Mouse (Mus musculus) adrenal gland, postnatal 25 days (tissue): ENCODE data around the gene Ank3. TPM values are rescaled to one million over a fixed set of nuclear protein-coding genes. Genes with fewer than 3 reads are reported as not detected.

Experiments used
- DNase-seq: peaks from one replicate; pipeline ENCODE4 v3.0.0; 2021; ENCODE audit warnings: mixed read lengths
- total RNA-seq: library from RNA; stranded (reverse); gene quantifications from 2 replicates; pipeline ENCODE4 v1.2.3, GENCODE M21; 2021

The Ank3 gene
- total RNA-seq, 1 experiment from 2014 or later: 18.2 TPM

GRCm38 (mm10) chr10:69937291-69937921, 538.8 kb downstream of the Ank3 start:
- DNase-seq: no peak

DNA sequence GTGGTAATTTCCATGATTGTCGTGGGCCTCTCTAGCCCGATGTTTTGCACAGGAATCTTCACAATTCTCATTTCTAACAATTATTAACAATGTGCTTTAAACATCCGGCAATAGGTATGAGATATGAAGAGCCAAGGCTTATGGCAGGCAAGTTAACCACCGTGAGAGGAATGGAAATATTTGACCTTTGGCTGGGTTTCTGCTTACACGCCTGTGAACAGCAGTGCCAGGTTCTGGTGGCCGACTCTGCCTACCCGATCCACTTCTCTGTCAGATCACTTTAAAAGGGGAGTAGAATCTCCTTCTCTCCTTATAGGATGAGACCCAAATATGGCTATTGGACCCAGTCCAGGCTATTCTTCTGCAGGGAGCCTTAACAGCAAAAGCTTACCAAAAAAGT, 540.6 kb downstream of the Ank3 start:
- no peak for DNase-seq

- no peak for DNase-seq
These were observed 541.4 kb downstream of the Ank3 start for GRCm38 (mm10) chr10:69939966-69940365.

DNA sequence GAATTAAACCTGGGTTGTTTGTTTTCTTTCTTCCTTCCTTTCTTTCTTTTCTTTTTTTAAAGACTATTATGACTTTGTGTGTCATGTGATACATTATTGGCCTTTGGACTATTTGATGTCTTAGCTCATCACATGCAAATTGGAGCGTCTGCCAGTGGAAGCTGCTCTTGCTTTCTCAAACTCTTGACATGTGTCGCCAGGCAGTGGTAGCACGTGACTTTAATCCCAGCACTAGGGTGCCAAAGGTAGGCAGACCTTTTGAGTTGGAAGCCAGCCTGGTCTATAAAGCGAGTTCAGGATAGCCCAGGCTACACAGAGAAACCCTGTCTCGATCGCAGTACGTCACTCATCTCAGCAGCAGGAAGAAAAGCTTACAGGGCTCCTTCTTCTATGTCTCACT, 542.4 kb downstream of the Ank3 start:
- no peak for DNase-seq

DNA sequence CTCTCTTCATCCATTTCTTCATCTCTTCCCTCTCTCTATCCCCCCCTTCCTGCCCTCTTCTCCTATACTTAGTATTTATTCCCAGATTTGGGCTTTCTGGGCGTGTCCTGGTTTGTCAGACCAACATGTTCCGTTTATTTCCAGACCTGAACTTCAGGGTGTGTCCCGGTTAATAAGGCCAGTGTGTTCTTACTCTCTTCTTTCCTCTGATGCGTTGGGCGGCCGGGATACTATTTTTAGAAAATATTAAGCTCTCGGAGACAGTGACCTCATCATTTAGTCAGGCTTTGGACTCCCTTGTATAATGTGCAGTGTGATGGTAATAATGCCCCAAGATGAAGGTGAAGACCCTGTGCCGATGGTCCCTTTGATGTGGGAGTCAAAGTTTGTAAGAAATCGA, 546.3 kb downstream of the Ank3 start:
- DNase-seq: no peak

GRCm38 (mm10) chr10:69945870-69946269, 547.3 kb downstream of the Ank3 start:
- no peak for DNase-seq

DNA sequence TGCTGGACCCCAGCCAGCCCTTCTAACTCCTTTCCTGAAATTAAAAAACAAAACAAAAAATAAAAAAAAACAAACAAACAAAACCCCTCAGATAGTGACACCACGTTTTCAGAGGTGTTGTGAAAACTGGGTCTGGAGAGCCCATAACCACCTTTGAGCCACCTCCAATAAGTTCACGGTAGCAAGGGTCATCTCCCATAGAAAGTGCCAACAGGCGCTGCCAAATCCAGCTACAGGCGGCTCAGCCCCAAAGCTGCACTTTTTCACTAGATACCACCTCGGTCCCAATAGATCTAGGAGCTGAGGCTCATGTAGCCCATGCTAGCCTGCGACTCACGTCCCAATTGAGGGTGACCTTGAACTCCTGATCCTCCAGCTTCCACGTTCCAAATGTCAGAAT, 547.7 kb downstream of the Ank3 start:
- DNase-seq: no peak

DNA sequence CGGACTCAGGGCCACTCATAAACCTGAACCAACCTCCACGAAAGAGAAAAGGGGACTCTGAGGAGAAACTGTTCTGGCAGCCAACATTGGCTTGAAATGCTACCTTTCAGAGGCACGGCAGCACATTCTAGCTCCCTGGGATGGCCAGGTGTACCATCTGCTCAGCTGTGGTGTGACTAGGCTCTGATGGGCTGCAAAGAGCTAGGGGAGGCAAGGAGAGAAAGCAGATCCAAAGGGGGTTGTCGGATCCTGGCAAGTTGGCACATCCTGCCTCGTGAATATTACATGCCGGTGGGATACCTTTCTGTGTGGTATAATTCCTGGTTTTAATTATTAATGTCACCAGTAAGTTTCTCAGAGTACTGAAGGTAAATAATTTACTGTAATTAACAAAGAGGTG, 548.5 kb downstream of the Ank3 start:
- DNase-seq: no peak

DNA sequence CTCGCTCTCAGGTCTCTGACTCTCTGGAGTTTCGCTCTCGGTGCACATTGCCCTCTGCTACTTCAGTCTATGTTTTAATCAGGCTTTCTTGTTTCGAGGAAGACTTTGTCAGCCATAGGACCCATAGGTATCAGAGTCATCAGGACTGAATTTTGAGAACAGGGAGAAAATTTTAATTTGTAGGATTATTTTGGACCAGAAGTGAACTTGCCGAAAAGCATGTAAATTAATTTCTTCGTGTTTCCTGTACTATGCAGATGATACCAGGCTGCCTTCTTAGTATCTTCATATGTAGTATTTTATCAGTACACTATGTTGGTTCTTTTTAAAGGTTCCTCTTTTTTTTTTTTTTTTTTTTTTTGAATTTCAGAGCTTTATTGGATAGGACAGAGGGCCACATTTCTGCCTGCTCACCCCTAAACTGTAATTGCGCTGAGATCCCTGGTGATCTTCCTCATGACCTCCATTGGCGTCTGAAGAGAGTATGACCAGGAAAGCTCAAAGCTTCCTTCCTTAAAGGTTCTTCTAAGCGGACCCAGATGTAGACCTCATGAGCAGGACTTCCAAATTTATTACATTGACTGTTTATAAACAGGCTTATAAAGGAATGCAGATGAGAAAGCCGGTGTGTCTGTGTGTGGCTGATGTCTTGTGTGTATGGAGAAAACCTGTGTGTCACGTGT, 551.8 kb downstream of the Ank3 start:
- no peak for DNase-seq

GRCm38 (mm10) chr10:69950919-69951236, 552.3 kb downstream of the Ank3 start:
- DNase-seq: no peak

GRCm38 (mm10) chr10:69951426-69951825, 552.9 kb downstream of the Ank3 start:
- DNase-seq: no peak

DNA sequence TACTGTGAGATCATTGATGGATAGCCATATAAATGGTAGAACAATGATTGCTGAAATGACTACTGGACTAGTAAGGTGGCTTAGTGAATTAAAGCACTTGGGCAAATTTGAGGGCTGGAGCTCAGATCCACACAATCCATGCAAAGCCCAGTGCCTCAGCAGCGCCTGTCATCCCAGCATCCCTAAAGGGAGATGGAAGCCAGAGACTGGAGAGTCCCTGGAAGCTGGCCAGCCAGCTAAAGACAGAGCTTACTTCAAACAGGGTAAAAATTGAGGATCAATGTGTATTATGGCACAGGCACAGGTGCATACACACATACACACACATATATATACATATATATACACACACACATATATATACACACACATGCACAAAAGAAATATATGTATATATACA, 553.7 kb downstream of the Ank3 start:
- no peak for DNase-seq

GRCm38 (mm10) chr10:69954657-69955267, 556.2 kb downstream of the Ank3 start:
- DNase-seq: no peak

- DNase-seq: no peak
These were observed 563.7 kb downstream of the Ank3 start for GRCm38 (mm10) chr10:69962226-69962625.

DNA sequence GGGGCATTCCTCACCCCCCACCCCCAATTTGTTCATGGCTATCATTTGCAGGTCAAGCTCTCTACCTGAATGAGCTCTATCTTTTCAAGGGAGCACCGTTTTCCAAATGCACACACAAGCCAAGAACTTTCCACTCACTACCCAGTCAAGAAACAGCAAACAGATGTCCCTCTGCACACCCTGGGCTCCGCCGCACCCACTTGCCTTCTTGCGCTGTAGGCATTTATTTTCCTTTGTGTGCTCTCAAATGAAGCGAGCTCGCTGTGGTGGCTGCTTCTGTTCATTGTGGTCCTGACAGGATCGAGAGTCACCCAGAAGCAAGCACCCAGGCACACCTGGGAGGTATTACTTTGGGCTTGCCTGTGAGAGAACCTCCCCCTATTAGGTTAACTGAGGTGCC, 564.4 kb downstream of the Ank3 start:
- no peak for DNase-seq

- peak; percentile 43 for DNase-seq
These were observed 566.0 kb downstream of the Ank3 start for GRCm38 (mm10) chr10:69964611-69965010.

DNA sequence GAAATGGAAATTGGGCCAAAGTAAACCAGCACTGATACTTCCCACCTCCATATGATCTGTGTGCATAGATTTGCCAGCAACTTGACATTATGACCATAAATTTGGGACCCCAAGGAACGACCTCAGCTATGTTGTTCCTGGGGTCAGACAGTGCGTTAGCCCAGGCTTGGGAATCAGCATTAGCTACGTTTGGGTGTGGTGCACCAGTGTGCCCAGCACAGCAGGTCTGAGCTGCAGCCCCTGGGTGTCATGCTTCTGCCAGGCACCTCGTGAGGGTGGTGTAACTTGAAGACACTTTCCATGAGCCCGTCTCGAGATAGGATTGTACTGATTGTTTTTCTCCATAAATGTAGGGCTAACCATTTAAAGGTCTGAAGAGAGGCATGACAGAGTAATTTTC, 566.5 kb downstream of the Ank3 start:
- DNase-seq: no peak

- DNase-seq: no peak
These were observed 569.4 kb downstream of the Ank3 start for GRCm38 (mm10) chr10:69967994-69968393.

GRCm38 (mm10) chr10:69979636-69980035, 581.1 kb downstream of the Ank3 start:
- DNase-seq: no peak

- DNase-seq: no peak
These were observed 583.0 kb downstream of the Ank3 start for GRCm38 (mm10) chr10:69981386-69982097.

GRCm38 (mm10) chr10:69982701-69983100, 584.1 kb downstream of the Ank3 start:
- DNase-seq: no peak

GRCm38 (mm10) chr10:69987496-69987895, 588.9 kb downstream of the Ank3 start:
- DNase-seq: no peak

DNA sequence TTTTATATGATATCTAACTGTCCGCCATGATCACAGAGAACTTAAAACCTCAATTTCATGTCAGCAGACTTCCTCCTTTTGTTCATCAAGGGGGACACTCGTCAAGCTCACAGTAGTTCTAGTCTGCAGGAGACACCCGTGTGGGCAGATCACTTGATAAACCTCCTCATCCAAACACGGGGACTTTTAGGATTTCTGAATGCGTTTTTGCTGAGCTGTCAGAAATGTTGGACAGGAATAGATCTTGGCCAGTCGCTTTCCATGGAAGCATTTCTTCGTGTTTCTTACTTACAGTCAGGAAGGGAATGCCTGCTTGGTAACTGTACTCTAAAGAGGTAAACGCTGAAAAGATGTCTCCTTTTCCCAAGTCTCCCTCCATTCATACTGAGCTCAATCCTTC, 598.5 kb downstream of the Ank3 start:
- DNase-seq: no peak
